Mouse (Mus musculus): ENCODE measurements around the gene Vmn2r100. TPM values are rescaled to one million over a fixed set of nuclear protein-coding genes. Genes with fewer than 3 reads are reported as not detected.

Gene Vmn2r100
- not detected in 2 replicates for polyA plus RNA-seq (2012; rRNA removed)

GRCm38 (mm10) chr17:19504432-19504831, at the start of gene Vmn2r100:
Vmn2r100 (plus strand) TSS chr17:19504732.
- TF ChIP-seq POLR2A (IDR thresholded peaks at IDR 0.05; ENCODE audit: borderline replicate concordance, extremely low read depth, low read depth, low read length), result no peak
- TF ChIP-seq CTCF (IDR thresholded peaks at IDR 0.05; ENCODE audit: insufficient read depth, low read length), result no peak
- Histone ChIP-seq H3K4me1 (ENCODE audit: control insufficient read depth, insufficient read depth, low read length) (no peaks in the 10 kb centered on the region), H3K4me3 (replicated peaks; ENCODE audit: extremely low read depth, low read depth, low read length) (no peak within 1 kb of the TSS)
- no peak for DNase-seq

- TF ChIP-seq CTCF (IDR thresholded peaks at IDR 0.05; ENCODE audit: insufficient read depth, low read length) (no peak), POLR2A (IDR thresholded peaks at IDR 0.05; ENCODE audit: borderline replicate concordance, extremely low read depth, low read depth, low read length) (no peak)
- DNase-seq, result no peak
- Histone ChIP-seq H3K4me1 (ENCODE audit: control insufficient read depth, insufficient read depth, low read length) (no peaks in the 10 kb centered on the region), H3K4me3 (replicated peaks; ENCODE audit: extremely low read depth, low read depth, low read length) (no peak overlapping the region)
Measured at GRCm38 (mm10) chr17:19482866-19483265, 21.7 kb upstream of the Vmn2r100 start.

- Histone ChIP-seq H3K4me1 (ENCODE audit: control insufficient read depth, insufficient read depth, low read length) (no peaks in the 10 kb centered on the region), H3K4me3 (replicated peaks; ENCODE audit: extremely low read depth, low read depth, low read length) (no peak within 1 kb of the TSS)
- no peak for DNase-seq
- TF ChIP-seq CTCF (IDR thresholded peaks at IDR 0.05; ENCODE audit: insufficient read depth, low read length) (no peak), POLR2A (IDR thresholded peaks at IDR 0.05; ENCODE audit: borderline replicate concordance, extremely low read depth, low read depth, low read length) (no peak)
Measured at GRCm38 (mm10) chr17:19576927-19577326, 72.4 kb downstream of the Vmn2r100 start, which contains the start of gene Vmn2r101. Vmn2r101 (plus strand) TSS chr17:19577227.

Other genes with a start within 250 kb of the Vmn2r100 start
- not detected in 2 replicates for gene Vmn2r99, start 142.8 kb upstream of the Vmn2r100 start, polyA plus RNA-seq (2012; rRNA removed)
- not detected in 2 replicates for gene Vmn2r101, start 72.5 kb downstream of the Vmn2r100 start, polyA plus RNA-seq (2012; rRNA removed)
- not detected in 2 replicates for gene Vmn2r102, start 155.6 kb downstream of the Vmn2r100 start, polyA plus RNA-seq (2012; rRNA removed)